Mouse (Mus musculus) erythroblast, embryonic 14.5 days (primary cell): ENCODE data around the gene Zfp330. TPM values are rescaled to one million over a fixed set of nuclear protein-coding genes. Genes with fewer than 3 reads are reported as not detected.

Experiments
- H3K27me3 ChIP-seq: 2 replicates; pipeline ENCODE4 v1.6.1; 2012; ENCODE audit warnings: inconsistent platforms; ENCODE audit not compliant: control insufficient read depth
- H3K36me3 ChIP-seq: 2 replicates; pipeline ENCODE4 v1.6.1; 2012; ENCODE audit warnings: mild to moderate bottlenecking, inconsistent platforms; ENCODE audit not compliant: control insufficient read depth
- H3K4me1 ChIP-seq: 2 replicates; pipeline ENCODE4 v1.6.1; 2012; ENCODE audit warnings: inconsistent platforms; ENCODE audit not compliant: control insufficient read depth
- H3K4me3 ChIP-seq: replicated peaks from 2 replicates; pipeline ENCODE3; 2012; ENCODE audit warnings: moderate library complexity, mild to moderate bottlenecking, inconsistent platforms
- H3K9me3 ChIP-seq: 2 replicates; pipeline ENCODE4 v1.6.1; 2012; ENCODE audit warnings: low read length, inconsistent platforms, mixed read lengths; ENCODE audit not compliant: control insufficient read depth
- GATA1 ChIP-seq: IDR thresholded peaks from 2 replicates; pipeline ENCODE4 v1.6.1; 2012; ENCODE audit warnings: low read length, inconsistent platforms, mixed read lengths
- TAL1 ChIP-seq: IDR thresholded peaks from 3 replicates; pipeline ENCODE4 v1.6.1; 2012; ENCODE audit warnings: low read length, inconsistent platforms, mixed read lengths
- polyA plus RNA-seq: library from polyadenylated mRNA; stranded (reverse); fragments of >175 nt; gene quantifications from 2 replicates; pipeline ENCODE4 v1.2.3, GENCODE M21; 2012

The Zfp330 gene
- 0.26 and 0.91 TPM in 2 replicates for polyA plus RNA-seq

DNA sequence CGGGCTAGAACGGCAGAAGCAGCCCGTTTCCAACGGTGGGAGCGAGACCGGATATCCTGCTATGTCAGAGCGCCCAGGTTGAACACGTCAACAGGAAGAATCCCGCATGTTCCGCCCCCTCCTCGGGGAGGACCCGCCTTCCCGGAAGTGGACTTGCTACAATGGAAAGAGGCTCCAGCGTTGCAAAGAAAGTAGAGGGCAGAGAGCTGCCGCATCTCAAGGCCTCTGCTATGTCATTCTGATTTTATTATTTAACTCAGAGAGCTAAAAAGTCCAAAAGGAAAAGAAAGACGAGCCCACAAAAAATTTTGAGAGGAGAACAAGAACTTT is at the start of gene Zfp330:
TSS of gene Zfp330 (minus strand) at position 68 of the 330 bp plus-strand sequence.
- no peaks in the 10 kb centered on the region; the same call in 1 of the 2 replicates for H3K27me3 ChIP-seq
- peaks cover 22% of the 10 kb centered on the region for H3K4me1 ChIP-seq
- no peaks in the 10 kb centered on the region for H3K9me3 ChIP-seq
- TF ChIP-seq GATA1 (no peak), TAL1 (no peak)
- H3K36me3 ChIP-seq = peaks cover 34% of the 10 kb centered on the region
- peak within 1 kb of the TSS; percentile 81 for H3K4me3 ChIP-seq

GRCm38 (mm10) chr8:82777945-82778344 is 4.0 kb upstream of the Zfp330 start:
- Histone ChIP-seq H3K4me1 (peaks cover 14% of the 10 kb centered on the region), H3K27me3 (no peaks in the 10 kb centered on the region; the same call in 1 of the 2 replicates), H3K9me3 (no peaks in the 10 kb centered on the region), H3K4me3 (no peak overlapping the region), H3K36me3 (no peaks in the 10 kb centered on the region)
- no peak for TF ChIP-seq GATA1
- TF ChIP-seq TAL1 = no peak

DNA sequence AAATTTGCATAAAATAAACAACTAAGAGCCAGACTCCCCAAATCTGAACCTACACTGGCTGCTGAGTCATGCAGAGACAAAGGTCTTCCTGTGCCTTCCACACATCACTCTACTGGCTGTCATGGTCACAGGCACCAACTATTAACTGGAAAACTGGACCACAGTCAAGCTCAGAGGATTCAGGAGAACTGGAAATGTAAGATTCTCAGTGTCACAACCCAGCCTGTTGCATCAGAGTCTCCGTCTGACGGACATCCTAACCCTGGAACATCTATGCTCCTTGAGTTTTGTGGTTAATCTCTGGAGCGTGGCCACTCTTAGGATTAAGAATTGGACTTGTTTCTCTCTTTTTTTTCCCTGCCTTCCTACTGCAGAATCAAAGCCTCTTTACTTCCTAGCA is 3.4 kb upstream of the Zfp330 start:
- Histone ChIP-seq H3K36me3 (peaks cover 4% of the 10 kb centered on the region), H3K27me3 (no peaks in the 10 kb centered on the region; the same call in 1 of the 2 replicates), H3K4me3 (no peak overlapping the region), H3K9me3 (no peaks in the 10 kb centered on the region), H3K4me1 (peaks cover 17% of the 10 kb centered on the region)
- TF ChIP-seq GATA1 (no peak), TAL1 (no peak)

- Histone ChIP-seq H3K9me3 (no peaks in the 10 kb centered on the region), H3K27me3 (no peaks in the 10 kb centered on the region; the same call in 1 of the 2 replicates), H3K36me3 (peaks cover 32% of the 10 kb centered on the region), H3K4me1 (peaks cover 22% of the 10 kb centered on the region), H3K4me3 (peak overlapping the region; percentile 81)
- TF ChIP-seq TAL1 (no peak), GATA1 (no peak)
These were observed 522 bp upstream of the Zfp330 start for GRCm38 (mm10) chr8:82774482-82774881.

GRCm38 (mm10) chr8:82773332-82774092 is 448 bp downstream of the Zfp330 start:
- Histone ChIP-seq H3K9me3 (no peaks in the 10 kb centered on the region), H3K36me3 (peaks cover 40% of the 10 kb centered on the region), H3K4me3 (peak overlapping the region; percentile 81), H3K27me3 (no peaks in the 10 kb centered on the region; the same call in 1 of the 2 replicates), H3K4me1 (peaks cover 22% of the 10 kb centered on the region)
- no peak for TF ChIP-seq TAL1
- no peak for TF ChIP-seq GATA1

- no peaks in the 10 kb centered on the region for H3K9me3 ChIP-seq
- H3K36me3 ChIP-seq = peaks cover 64% of the 10 kb centered on the region
- H3K4me1 ChIP-seq = peaks cover 21% of the 10 kb centered on the region
- no peak overlapping the region for H3K4me3 ChIP-seq
- H3K27me3 ChIP-seq = no peaks in the 10 kb centered on the region
- TF ChIP-seq GATA1 (no peak), TAL1 (no peak)
These were observed 3.1 kb downstream of the Zfp330 start for GRCm38 (mm10) chr8:82770886-82771285.

GRCm38 (mm10) chr8:82759071-82759470 is 14.9 kb downstream of the Zfp330 start:
- TF ChIP-seq GATA1 (no peak), TAL1 (no peak)
- H3K27me3 ChIP-seq = no peaks in the 10 kb centered on the region

GRCm38 (mm10) chr8:82754946-82755345 is 19.0 kb downstream of the Zfp330 start:
- Histone ChIP-seq H3K4me3 (no peak overlapping the region), H3K9me3 (peaks cover 13% of the 10 kb centered on the region), H3K36me3 (no peaks in the 10 kb centered on the region), H3K27me3 (no peaks in the 10 kb centered on the region), H3K4me1 (no peaks in the 10 kb centered on the region)
- TF ChIP-seq GATA1 (no peak), TAL1 (no peak)

More at GRCm38 (mm10) chr8:82759071-82759470, 14.9 kb downstream of the Zfp330 start:
- no peaks in the 10 kb centered on the region for H3K4me1 ChIP-seq
- H3K9me3 ChIP-seq = peaks cover 3% of the 10 kb centered on the region; the same call in 1 of the 2 replicates
- H3K36me3 ChIP-seq = peaks cover 19% of the 10 kb centered on the region
- no peak overlapping the region for H3K4me3 ChIP-seq

- H3K4me1 ChIP-seq = no peaks in the 10 kb centered on the region
- no peak overlapping the region for H3K4me3 ChIP-seq
- peaks cover 8% of the 10 kb centered on the region for H3K9me3 ChIP-seq
- H3K36me3 ChIP-seq = no peaks in the 10 kb centered on the region
- TF ChIP-seq TAL1 = no peak
- no peaks in the 10 kb centered on the region for H3K27me3 ChIP-seq
These were observed 27.3 kb downstream of the Zfp330 start for GRCm38 (mm10) chr8:82746617-82747016.
